Mouse (Mus musculus) forebrain, embryonic 16.5 days (tissue): ENCODE data around the gene Chrng. TPM values are rescaled to one million over a fixed set of nuclear protein-coding genes. Genes with fewer than 3 reads are reported as not detected.
A peak's percentile ranks its signal among the peaks of the same experiment; 100 is the strongest.

Experiments used
- ATAC-seq: fragments of 200-750 bp; cut with Nextera tagmentation; 2 replicates; pipeline ENCODE4 v1.8.0; 2017; ENCODE audit warnings: mild to moderate bottlenecking, moderate library complexity
- H3K27ac ChIP-seq: fragments of 300-500 bp; sonication (generic); 2 replicates; pipeline ENCODE4 v1.5.1; 2014; ENCODE audit warnings: low read length, control low read depth
- H3K27me3 ChIP-seq: fragments of 300-500 bp; sonication (generic); replicated peaks from 2 replicates; pipeline ENCODE4 v1.6.1; 2014; ENCODE audit warnings: low read length; ENCODE audit not compliant: control insufficient read depth, insufficient read depth
- H3K36me3 ChIP-seq: fragments of 300-500 bp; sonication (generic); 2 replicates; pipeline ENCODE4 v1.6.1; 2014; ENCODE audit not compliant: control insufficient read depth, insufficient read depth
- H3K4me1 ChIP-seq: fragments of 300-500 bp; sonication (generic); replicated peaks from 2 replicates; pipeline ENCODE4 v1.6.1; 2014; ENCODE audit warnings: low read length; ENCODE audit not compliant: control insufficient read depth, insufficient read depth
- H3K4me2 ChIP-seq: fragments of 300-500 bp; sonication (generic); 2 replicates; pipeline ENCODE4 v1.6.1; 2014; ENCODE audit warnings: mild to moderate bottlenecking, low read length, control low read depth
- H3K4me3 ChIP-seq: fragments of 300-500 bp; sonication (generic); replicated peaks from 2 replicates; pipeline ENCODE4 v1.5.1; 2014; ENCODE audit warnings: mild to moderate bottlenecking, low read length, control low read depth
- H3K9ac ChIP-seq: fragments of 300-500 bp; sonication (generic); replicated peaks from 2 replicates; pipeline ENCODE4 v1.6.1; 2014; ENCODE audit warnings: low read depth, low read length, control low read depth
- H3K9me3 ChIP-seq: fragments of 300-500 bp; sonication (generic); 2 replicates; pipeline ENCODE4 v1.6.1; 2016; ENCODE audit warnings: low read length; ENCODE audit not compliant: control insufficient read depth
- WGBS: fragments of 180-500 bp; shearing (Covaris S2); extraction: QIAGEN DNeasy Blood & Tissue Kit; methylation state at CpG from one replicate; pipeline ENCODE4 v1.1.7; 2014; 5-methylcytosine and 5-hydroxymethylcytosine counted together
- polyA plus RNA-seq: library from polyadenylated mRNA; unstranded; fragments of >200 nt; fragmentation: Nextera tagmentation; extraction: Ambion mirVana; gene quantifications from 2 replicates; pipeline ENCODE4 v1.2.1, GENCODE M21; 2015

Gene Chrng
- polyA plus RNA-seq, 1 experiment from 2014 or later: not detected

DNA sequence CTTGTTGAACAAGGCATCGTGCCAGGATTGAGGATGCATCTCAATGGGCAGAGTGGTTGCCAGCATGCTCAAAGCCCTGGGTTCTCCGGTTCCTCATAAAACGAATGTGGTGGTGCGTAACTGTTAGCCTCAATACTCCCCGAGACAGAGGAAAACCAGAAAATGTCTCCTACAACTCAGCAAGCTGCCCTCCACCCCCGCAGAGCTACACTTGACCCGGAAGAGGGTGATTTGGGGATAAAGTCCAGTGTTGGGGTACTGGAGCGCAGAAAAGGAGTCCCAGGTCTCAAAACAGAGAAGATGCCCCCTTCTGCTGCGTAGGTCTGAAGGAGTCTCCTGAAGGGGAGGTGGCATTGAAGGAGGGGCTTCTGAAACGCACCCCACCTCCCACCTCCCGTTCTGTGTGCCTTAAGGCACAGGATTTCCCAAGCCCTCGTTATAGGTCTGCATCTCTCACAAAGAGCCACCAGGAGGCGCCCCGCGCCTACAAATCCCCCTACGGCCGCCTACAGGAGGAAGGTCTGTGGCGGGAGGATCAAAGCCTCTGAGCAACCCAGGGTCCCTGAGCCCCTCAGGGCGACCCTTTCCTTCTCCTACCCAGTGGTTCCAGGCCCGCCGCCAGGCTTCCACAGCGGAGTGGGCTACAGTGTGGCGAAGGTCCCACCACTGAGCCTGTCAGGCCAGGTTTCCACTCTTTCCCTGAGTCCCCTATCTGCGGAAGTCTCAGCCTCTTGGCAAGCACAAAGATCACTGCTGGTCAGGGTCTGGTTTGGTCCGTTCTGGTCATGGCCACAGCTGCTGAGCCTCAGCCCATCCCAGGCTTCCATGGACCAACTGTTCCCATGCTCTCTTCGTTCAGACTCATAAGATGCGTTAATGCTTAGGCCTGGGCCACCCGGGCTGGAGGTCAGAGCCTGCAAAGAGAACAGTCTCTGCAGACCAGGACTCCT, 30.2 kb upstream of the Chrng start:
- Histone ChIP-seq H3K27me3 (peaks cover 4% of the 10 kb centered on the region), H3K9ac (no peak overlapping the region), H3K4me3 (no peak overlapping the region), H3K36me3 (no peaks in the 10 kb centered on the region), H3K4me2 (no peak overlapping the region), H3K27ac (no peak overlapping the region), H3K4me1 (peaks cover 28% of the 10 kb centered on the region), H3K9me3 (no peaks in the 10 kb centered on the region)
- peak; percentile 7; the same call in 1 of the 2 replicates for ATAC-seq
- WGBS: 25% methylated on average over 28 of the region's 28 CpGs

DNA sequence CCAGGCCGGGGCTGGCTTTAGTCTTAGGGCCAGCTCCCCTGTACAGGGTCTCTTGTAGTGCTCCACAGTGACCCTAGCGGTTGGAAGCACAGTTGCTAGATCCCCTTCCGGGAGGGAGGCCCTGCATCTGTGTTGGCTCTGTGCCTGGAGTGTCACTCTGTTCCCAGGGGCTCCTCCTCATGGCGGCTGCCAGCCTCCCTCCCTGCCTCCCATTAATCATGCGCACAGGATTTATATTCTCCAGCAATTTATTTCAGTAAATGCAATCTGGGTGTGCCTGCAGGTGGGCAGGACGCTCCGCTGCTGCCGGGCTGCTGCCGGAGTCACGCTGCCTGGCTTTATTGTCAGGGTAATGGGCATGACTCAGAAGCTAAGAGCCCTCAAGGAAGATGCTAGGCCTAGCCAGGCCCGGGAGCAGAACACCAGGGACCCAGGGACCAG, 28.6 kb upstream of the Chrng start:
- WGBS: 5% methylated on average over 11 of the region's 11 CpGs
- peak overlapping the region; percentile 24 for H3K4me2 ChIP-seq
- peaks cover 15% of the 10 kb centered on the region for H3K4me1 ChIP-seq
- no peaks in the 10 kb centered on the region for H3K9me3 ChIP-seq
- peak overlapping the region; percentile 19 for H3K27ac ChIP-seq
- no peak overlapping the region for H3K4me3 ChIP-seq
- peak; percentile 91 for ATAC-seq
- H3K36me3 ChIP-seq: no peaks in the 10 kb centered on the region
- no peak overlapping the region for H3K9ac ChIP-seq
- H3K27me3 ChIP-seq: no peaks in the 10 kb centered on the region

DNA sequence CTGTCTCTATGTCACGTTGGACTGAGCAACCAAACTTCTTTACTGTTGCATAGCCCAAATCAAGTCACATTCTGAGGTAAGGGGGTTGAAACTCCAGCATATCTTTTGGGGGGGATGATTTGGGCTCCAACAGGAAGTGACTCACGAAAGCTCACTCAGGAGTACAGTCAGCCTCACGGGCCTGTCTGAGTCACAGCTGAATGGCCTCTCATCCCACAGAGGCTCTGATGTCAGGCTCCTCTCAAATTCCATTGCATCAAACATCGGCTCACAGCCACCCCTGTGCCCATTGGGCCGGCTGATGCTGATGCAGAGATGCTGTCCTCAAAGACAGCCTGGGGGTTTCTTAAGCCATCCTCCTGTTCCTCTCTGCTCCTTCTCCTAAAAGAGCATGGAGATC, 23.6 kb upstream of the Chrng start:
- Histone ChIP-seq H3K4me3 (no peak overlapping the region), H3K4me1 (peaks cover 15% of the 10 kb centered on the region), H3K27ac (no peak overlapping the region), H3K9me3 (no peaks in the 10 kb centered on the region), H3K9ac (no peak overlapping the region), H3K36me3 (no peaks in the 10 kb centered on the region), H3K4me2 (no peak overlapping the region), H3K27me3 (peaks cover 10% of the 10 kb centered on the region)
- WGBS: 69% methylated on average over 5 of the region's 5 CpGs
- ATAC-seq: no peak

DNA sequence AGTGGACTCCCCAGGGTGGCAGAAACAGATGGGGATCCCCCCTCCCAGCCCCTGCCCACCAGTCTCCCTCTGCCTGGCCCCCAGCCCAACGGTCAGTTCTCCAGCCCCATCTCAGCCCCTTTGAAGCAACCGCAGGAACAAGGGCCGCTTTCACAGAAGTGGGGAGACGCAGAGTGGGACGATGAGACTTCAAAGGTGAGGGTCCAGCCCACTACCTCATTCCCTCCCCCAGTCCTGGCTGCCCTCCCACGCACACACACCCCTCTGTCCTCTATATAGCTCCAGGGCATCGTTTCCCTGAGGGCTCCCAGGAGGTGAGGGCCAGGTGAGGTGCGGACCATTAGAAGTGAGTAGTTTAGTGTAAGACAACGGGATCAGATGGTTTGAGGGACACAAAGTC, 21.4 kb upstream of the Chrng start, which contains the start of gene Prss56:
Gene Prss56, plus strand, starts transcription at position 301 of the 400 bp plus-strand sequence.
- H3K27me3 ChIP-seq: peaks cover 17% of the 10 kb centered on the region

DNA sequence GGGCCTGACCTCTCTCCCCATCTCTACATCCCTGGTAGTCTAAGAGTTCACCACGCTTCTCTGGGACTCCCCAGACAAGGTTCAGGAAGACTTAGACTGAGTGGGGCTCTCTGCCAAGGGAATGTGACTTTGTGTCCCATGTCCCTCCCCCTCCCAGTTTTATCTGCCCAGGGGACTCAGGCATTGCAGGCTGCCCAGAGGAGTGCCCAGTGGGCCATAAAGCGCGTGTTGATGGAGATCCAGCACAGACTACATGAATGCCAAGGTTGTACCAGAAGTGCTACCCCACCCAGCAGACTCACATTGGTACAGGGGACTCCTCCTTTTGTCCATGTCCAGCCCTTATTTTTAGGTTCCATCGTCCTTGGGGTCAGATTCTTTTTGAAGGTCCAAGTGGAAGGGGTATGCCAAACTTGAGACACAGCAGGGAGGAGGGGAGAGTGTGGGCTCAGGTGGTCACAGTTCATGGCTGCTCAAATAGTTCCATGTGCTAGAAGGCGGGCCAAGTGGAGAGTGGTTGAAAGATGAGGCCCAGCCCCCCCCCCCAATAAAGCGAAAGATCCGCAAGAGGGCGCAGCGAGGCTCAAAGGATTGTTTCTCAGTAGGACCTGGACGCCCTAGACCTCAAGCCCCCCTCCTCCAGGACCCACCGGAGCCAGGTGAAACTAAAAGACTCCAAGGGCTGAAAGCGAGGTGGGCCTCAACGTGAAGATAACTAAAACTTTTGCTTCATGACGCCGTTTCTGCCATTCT, 20.3 kb upstream of the Chrng start:
- 32% methylated on average over 15 of the region's 15 CpGs for WGBS
- Histone ChIP-seq H3K4me2 (peak overlapping the region; percentile 49), H3K4me3 (peak overlapping the region; percentile 19), H3K27me3 (peaks cover 17% of the 10 kb centered on the region), H3K36me3 (no peaks in the 10 kb centered on the region), H3K9me3 (no peaks in the 10 kb centered on the region), H3K27ac (no peak overlapping the region), H3K9ac (0 out of 2 replicates have a peak overlapping the region, but pooled peaks have one; percentile 32), H3K4me1 (peaks cover 20% of the 10 kb centered on the region)
- ATAC-seq: no peak

More for the DNA sequence above, 21.4 kb upstream of the Chrng start, which contains the start of gene Prss56:
- no peak for ATAC-seq
- Histone ChIP-seq H3K4me2 (no peak within 1 kb of the TSS), H3K4me1 (peaks cover 20% of the 10 kb centered on the region), H3K9me3 (no peaks in the 10 kb centered on the region), H3K36me3 (no peaks in the 10 kb centered on the region), H3K27ac (no peak within 1 kb of the TSS), H3K4me3 (no peak within 1 kb of the TSS), H3K9ac (no peak within 1 kb of the TSS)
- 49% methylated on average over 9 of the region's 9 CpGs for WGBS

DNA sequence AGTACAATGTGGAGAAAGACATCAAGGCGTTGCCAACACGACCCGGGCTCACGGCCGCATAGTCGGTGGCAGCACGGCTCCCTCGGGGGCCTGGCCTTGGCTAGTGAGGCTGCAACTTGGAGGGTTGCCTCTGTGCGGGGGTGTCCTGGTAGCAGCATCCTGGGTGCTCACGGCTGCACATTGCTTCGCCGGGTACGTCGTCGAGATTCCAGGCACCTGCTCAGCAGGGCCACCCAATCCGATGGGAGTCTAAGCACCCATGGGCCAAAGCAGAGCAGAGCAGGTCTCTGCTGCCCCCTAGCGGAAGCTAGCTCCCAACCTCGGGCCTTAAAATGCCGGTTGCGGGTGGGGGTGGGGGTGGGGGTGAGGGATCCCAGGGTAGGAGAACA, 19.7 kb upstream of the Chrng start:
- H3K4me2 ChIP-seq: peak overlapping the region; percentile 49
- no peaks in the 10 kb centered on the region for H3K9me3 ChIP-seq
- peaks cover 17% of the 10 kb centered on the region for H3K27me3 ChIP-seq
- peak overlapping the region; percentile 19 for H3K4me3 ChIP-seq
- peak; percentile 62 for ATAC-seq
- H3K9ac ChIP-seq: 0 out of 2 replicates have a peak overlapping the region, but pooled peaks have one; percentile 32
- no peak overlapping the region for H3K27ac ChIP-seq
- no peaks in the 10 kb centered on the region for H3K36me3 ChIP-seq
- peaks cover 20% of the 10 kb centered on the region for H3K4me1 ChIP-seq
- 9% methylated on average over 20 of the region's 20 CpGs for WGBS

DNA sequence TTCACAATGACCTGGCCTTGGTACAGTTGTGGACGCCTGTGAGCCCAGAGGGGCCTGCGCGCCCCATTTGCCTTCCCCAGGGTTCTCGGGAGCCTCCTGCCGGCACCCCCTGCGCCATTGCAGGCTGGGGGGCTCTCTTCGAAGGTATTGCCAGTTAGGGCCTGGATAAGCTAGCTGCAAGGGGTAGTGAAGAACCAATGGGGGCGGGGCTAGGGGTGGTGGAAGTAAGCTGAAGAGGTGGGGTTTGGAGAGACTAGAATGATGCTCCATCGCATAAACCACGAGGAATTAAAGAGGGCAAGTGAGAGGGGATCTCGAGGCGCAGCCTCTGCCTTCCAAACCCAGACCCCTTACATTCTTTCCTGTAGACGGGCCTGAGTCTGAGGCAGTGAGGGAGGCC, 18.9 kb upstream of the Chrng start:
- peaks cover 20% of the 10 kb centered on the region for H3K4me1 ChIP-seq
- no peak overlapping the region for H3K4me3 ChIP-seq
- no peak overlapping the region for H3K27ac ChIP-seq
- peaks cover 17% of the 10 kb centered on the region for H3K27me3 ChIP-seq
- no peaks in the 10 kb centered on the region for H3K9me3 ChIP-seq
- no peak overlapping the region for H3K4me2 ChIP-seq
- no peak overlapping the region for H3K9ac ChIP-seq
- 14% methylated on average over 13 of the region's 13 CpGs for WGBS
- no peak for ATAC-seq
- H3K36me3 ChIP-seq: no peaks in the 10 kb centered on the region

DNA sequence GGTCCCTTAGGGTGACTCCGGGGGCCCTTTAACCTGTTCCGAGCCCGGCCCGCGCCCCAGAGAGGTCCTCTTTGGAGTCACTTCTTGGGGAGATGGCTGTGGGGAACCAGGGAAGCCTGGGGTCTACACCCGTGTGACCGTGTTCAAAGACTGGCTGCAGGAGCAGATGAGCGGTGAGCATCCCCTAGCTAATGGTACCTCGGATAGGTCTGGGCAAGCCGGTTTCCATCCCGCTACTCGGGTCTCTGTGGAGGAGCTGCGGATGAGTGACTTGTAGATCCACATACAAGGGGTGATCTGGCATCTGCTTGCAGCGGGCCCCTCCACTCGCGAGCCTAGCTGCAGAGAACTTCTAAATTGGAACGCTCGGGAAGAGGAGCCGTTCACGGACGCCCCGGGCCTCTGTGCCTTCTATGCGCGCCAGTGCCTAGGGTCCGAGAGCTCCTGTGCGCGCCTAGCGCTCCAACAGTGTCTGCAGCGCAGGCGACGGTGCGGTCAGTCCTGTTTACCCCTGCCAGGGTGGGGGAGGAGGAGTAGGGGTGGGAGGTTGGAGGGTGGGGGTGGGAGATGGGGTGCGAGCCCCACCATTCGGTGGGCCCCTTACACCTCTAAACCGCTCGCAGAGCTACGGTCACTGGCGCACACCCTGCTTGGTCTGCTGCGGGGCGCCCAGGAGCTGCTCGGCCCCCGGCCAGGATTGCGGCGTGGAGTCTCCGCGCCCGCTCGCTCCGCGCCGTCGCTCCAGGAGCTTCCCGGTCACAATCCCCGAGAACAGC, 18.0 kb upstream of the Chrng start:
- WGBS: 1% methylated on average over 54 of the region's 54 CpGs
- Histone ChIP-seq H3K27me3 (peaks cover 17% of the 10 kb centered on the region), H3K4me2 (peak overlapping the region; percentile 96), H3K27ac (no peak overlapping the region), H3K9ac (peak overlapping the region; percentile 64), H3K36me3 (no peaks in the 10 kb centered on the region), H3K4me1 (peaks cover 20% of the 10 kb centered on the region), H3K9me3 (no peaks in the 10 kb centered on the region), H3K4me3 (peak overlapping the region; percentile 58)
- peak; percentile 53 for ATAC-seq
